Mouse (Mus musculus) stomach, postnatal 0 days (tissue): ENCODE results near the gene Elovl5. TPM values are rescaled to one million over a fixed set of nuclear protein-coding genes. Genes with fewer than 3 reads are reported as not detected.

ENCODE experiments used
- ATAC-seq: fragments of 200-750 bp; cut with Nextera tagmentation; 2 replicates; pipeline ENCODE4 v1.8.0; 2017; ENCODE audit not compliant: low FRiP score, low TSS enrichment
- DNase-seq: peaks from one replicate; pipeline ENCODE4 v3.0.0-alpha.2; 2016; ENCODE audit warnings: low spot score
- H3K27ac ChIP-seq: fragments of 300-500 bp; sonication (generic); replicated peaks from 2 replicates; pipeline ENCODE4 v1.5.1; 2014; ENCODE audit warnings: mild to moderate bottlenecking, control low read depth
- H3K27me3 ChIP-seq: fragments of 300-500 bp; sonication (generic); 2 replicates; pipeline ENCODE4 v1.6.1; 2014; ENCODE audit warnings: low read length; ENCODE audit not compliant: control insufficient read depth, insufficient read depth
- H3K36me3 ChIP-seq: fragments of 300-500 bp; sonication (generic); 2 replicates; pipeline ENCODE4 v1.6.1; 2014; ENCODE audit warnings: low read length, mixed read lengths; ENCODE audit not compliant: control insufficient read depth, insufficient read depth
- H3K4me1 ChIP-seq: fragments of 300-500 bp; sonication (generic); replicated peaks from 2 replicates; pipeline ENCODE4 v1.6.1; 2014; ENCODE audit warnings: antibody characterized with exemption; ENCODE audit not compliant: control insufficient read depth, insufficient read depth
- H3K4me2 ChIP-seq: fragments of 300-500 bp; sonication (generic); replicated peaks from 2 replicates; pipeline ENCODE4 v1.6.1; 2014; ENCODE audit warnings: low read depth, mild to moderate bottlenecking, control low read depth, moderate library complexity
- H3K4me3 ChIP-seq: fragments of 300-500 bp; sonication (generic); 2 replicates; pipeline ENCODE4 v1.5.1; 2014; ENCODE audit warnings: low read depth, low read length, control low read depth
- H3K9ac ChIP-seq: fragments of 300-500 bp; sonication (generic); 2 replicates; pipeline ENCODE4 v1.6.1; 2014; ENCODE audit warnings: mild to moderate bottlenecking, low read length, control low read depth, mixed read lengths
- H3K9me3 ChIP-seq: fragments of 300-500 bp; sonication (generic); 2 replicates; pipeline ENCODE4 v1.6.1; 2016; ENCODE audit warnings: low read length; ENCODE audit not compliant: control insufficient read depth
- CTCF ChIP-seq: IDR thresholded peaks from 2 replicates; pipeline ENCODE4 v1.5.1; 2016; ENCODE audit warnings: antibody characterized with exemption, low read depth, mild to moderate bottlenecking, moderate library complexity
- EP300 ChIP-seq: optimal IDR thresholded peaks from 2 replicates; pipeline ENCODE3; 2016; ENCODE audit warnings: antibody characterized with exemption
- WGBS: fragments of 180-500 bp; shearing (Covaris S2); extraction: QIAGEN DNeasy Blood & Tissue Kit; methylation state at CpG from one replicate; pipeline ENCODE4 v1.1.7; 2014; 5-methylcytosine and 5-hydroxymethylcytosine counted together
- polyA plus RNA-seq: library from polyadenylated mRNA; unstranded; fragments of >200 nt; fragmentation: Nextera tagmentation; extraction: Ambion mirVana; gene quantifications from 2 replicates; pipeline ENCODE4 v1.2.1, GENCODE M21; 2015

Elovl5 gene
- polyA plus RNA-seq, 1 experiment from 2014 or later, result 38.0 TPM

- no peak for DNase-seq
- no peaks in the 10 kb centered on the region for H3K36me3 ChIP-seq
- no peak overlapping the region for H3K4me3 ChIP-seq
- no peaks in the 10 kb centered on the region for H3K27me3 ChIP-seq
- no peak overlapping the region for H3K9ac ChIP-seq
- WGBS, result 80% methylated on average over 9 of the region's 9 CpGs
- TF ChIP-seq CTCF (no peak), EP300 (no peak)
- no peak for ATAC-seq
- H3K4me1 ChIP-seq, result no peaks in the 10 kb centered on the region
- no peaks in the 10 kb centered on the region for H3K9me3 ChIP-seq
- no peak overlapping the region for H3K4me2 ChIP-seq
- no peak overlapping the region for H3K27ac ChIP-seq
These were observed 78.1 kb downstream of the Elovl5 start for GRCm38 (mm10) chr9:77995235-77995634.

DNA sequence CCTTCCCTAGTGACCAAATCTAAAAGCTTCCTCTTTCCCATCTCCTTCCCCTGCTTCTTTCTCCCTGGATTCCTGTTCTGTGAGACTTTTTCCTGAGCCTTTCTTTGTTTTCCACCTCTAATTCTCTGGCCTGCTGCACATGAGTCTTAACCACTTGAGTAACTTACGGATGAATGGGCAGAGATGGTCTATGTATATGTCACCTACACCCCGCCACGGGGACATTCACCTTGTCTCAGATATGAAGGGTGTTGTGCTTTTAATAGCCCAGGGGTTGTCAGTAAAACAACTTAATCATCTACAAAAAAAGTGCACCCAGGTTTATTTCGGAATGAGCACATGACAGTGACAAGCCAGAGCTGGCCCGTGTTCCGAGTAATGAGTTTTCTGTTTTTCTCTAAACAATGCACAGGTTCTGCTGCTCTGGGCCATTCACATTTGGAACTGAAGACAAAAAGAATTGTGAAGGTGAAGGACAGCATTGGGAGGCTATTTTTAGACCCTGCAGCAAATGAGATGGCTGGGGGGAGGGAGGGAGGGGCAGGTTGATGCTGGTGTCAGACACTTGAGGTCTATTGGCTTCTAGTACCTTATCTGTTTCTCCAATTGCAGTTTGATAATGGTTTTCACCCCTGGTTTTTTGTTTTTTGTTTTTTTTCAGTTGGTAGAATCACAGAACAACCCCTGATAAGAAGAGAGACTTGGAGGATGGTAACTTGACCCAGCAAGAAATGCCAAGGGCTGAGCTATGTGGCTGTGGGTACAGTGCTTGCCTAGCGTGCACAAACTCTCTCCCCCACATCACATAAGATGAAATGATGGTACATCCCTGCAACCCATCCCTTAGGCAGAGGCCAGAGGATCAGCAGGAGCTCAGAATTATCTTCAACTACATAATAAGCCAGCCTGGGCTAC is 83.7 kb downstream of the Elovl5 start:
- ATAC-seq (no peak), DNase-seq (no peak)
- Histone ChIP-seq H3K9ac (no peak overlapping the region), H3K27ac (no peak overlapping the region), H3K36me3 (no peaks in the 10 kb centered on the region), H3K4me2 (no peak overlapping the region), H3K4me1 (no peaks in the 10 kb centered on the region), H3K27me3 (no peaks in the 10 kb centered on the region), H3K9me3 (no peaks in the 10 kb centered on the region), H3K4me3 (no peak overlapping the region)
- no peak for TF ChIP-seq CTCF
- 74% methylated on average over 7 of the region's 7 CpGs for WGBS

DNA sequence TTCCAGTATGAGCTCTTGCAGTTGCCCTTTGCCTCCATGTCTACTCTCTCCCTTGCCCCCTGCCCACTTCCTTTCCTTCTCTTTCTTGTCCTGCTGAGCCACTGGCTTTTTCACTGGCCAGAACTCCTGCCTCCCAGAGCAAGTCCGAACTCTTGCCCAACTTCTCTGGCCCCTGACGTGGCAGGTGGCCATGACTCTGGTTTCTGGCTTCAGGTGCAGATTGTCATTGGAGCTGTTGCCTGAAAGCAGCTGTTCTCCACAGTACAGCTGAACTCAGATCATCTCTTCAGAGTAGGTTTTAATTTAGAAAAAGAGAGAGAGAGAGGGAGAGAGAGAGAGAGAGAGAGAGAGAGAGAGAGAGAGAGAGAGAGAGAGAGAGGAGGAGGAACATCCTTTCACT is 86.1 kb downstream of the Elovl5 start:
- Histone ChIP-seq H3K9ac (no peak overlapping the region), H3K4me3 (no peak overlapping the region), H3K27ac (no peak overlapping the region), H3K9me3 (no peaks in the 10 kb centered on the region), H3K4me2 (no peak overlapping the region), H3K27me3 (no peaks in the 10 kb centered on the region), H3K36me3 (no peaks in the 10 kb centered on the region), H3K4me1 (no peaks in the 10 kb centered on the region)
- ATAC-seq, result no peak
- DNase-seq, result no peak
- WGBS, result 71% methylated on average over 2 of the region's 2 CpGs
- TF ChIP-seq CTCF, result no peak
- TF ChIP-seq EP300, result no peak

DNA sequence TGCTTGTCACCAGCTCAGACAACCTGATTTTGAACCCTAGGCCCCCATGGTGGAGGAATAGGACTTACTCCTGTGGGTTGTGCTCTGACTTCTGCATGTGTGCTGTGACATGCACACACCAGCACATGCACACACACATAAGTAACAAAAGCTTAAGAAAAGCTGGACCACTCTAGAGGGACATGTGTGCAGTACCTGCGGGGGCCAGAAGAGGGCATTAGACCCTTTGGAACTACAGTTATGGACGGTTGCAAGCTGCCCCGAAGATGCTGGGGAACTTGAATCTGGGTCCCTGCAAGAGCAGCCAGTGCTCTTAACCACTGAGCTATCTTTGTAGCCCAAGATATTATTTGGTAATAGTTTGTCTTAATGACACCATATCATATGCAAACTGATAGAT is 88.3 kb downstream of the Elovl5 start:
- Histone ChIP-seq H3K4me3 (no peak overlapping the region), H3K27me3 (no peaks in the 10 kb centered on the region), H3K9ac (no peak overlapping the region), H3K9me3 (no peaks in the 10 kb centered on the region), H3K36me3 (no peaks in the 10 kb centered on the region), H3K27ac (no peak overlapping the region), H3K4me2 (no peak overlapping the region), H3K4me1 (no peaks in the 10 kb centered on the region)
- DNase-seq (peak; percentile 37), ATAC-seq (no peak)
- TF ChIP-seq CTCF, result peak; percentile 68
- TF ChIP-seq EP300, result no peak
- 54% methylated on average over 3 of the region's 3 CpGs for WGBS

- 56% methylated on average over 19 of the region's 19 CpGs for WGBS
- no peak overlapping the region for H3K27ac ChIP-seq
- H3K9me3 ChIP-seq, result no peaks in the 10 kb centered on the region
- TF ChIP-seq CTCF (peak; percentile 98), EP300 (no peak)
- H3K4me2 ChIP-seq, result no peak overlapping the region
- no peaks in the 10 kb centered on the region for H3K4me1 ChIP-seq
- no peak overlapping the region for H3K4me3 ChIP-seq
- H3K27me3 ChIP-seq, result no peaks in the 10 kb centered on the region
- H3K9ac ChIP-seq, result no peak overlapping the region; the same call in 1 of the 2 replicates
- peak; percentile 89 for DNase-seq
- H3K36me3 ChIP-seq, result no peaks in the 10 kb centered on the region
- ATAC-seq, result peak; percentile 84
These were observed 89.2 kb downstream of the Elovl5 start for GRCm38 (mm10) chr9:78006209-78007001.

GRCm38 (mm10) chr9:78009382-78009781 is 92.2 kb downstream of the Elovl5 start:
- Histone ChIP-seq H3K9ac (no peak overlapping the region), H3K36me3 (no peaks in the 10 kb centered on the region), H3K27ac (no peak overlapping the region), H3K9me3 (no peaks in the 10 kb centered on the region), H3K27me3 (no peaks in the 10 kb centered on the region), H3K4me2 (no peak overlapping the region), H3K4me1 (no peaks in the 10 kb centered on the region), H3K4me3 (no peak overlapping the region)
- TF ChIP-seq CTCF, result no peak
- no peak for TF ChIP-seq EP300
- ATAC-seq, result no peak
- 83% methylated on average over 7 of the region's 7 CpGs for WGBS
- DNase-seq, result no peak
